Mouse (Mus musculus): ENCODE data around the gene Slc6a11.

Slc6a11 gene

GRCm38 (mm10) chr6:114250311-114250710, 119.3 kb downstream of the Slc6a11 start:
- in situ Hi-C loops (cut with MboI; ENCODE audit: low pct_unique_long_range_greater_than_20kb in 1 of 2, low sequenced_read_pairs in 2 of 2, unreplicated experiment in 1 of 2) = no loop called here

- in situ Hi-C loops (cut with MboI; ENCODE audit: low pct_unique_long_range_greater_than_20kb in 1 of 2, low sequenced_read_pairs in 2 of 2, unreplicated experiment in 1 of 2) = no loop called here
Observed at GRCm38 (mm10) chr6:114254927-114255326, 123.9 kb downstream of the Slc6a11 start.

- in situ Hi-C loops (cut with MboI; ENCODE audit: low pct_unique_long_range_greater_than_20kb in 1 of 2, low sequenced_read_pairs in 2 of 2, unreplicated experiment in 1 of 2) = no loop called here
Observed at GRCm38 (mm10) chr6:114257762-114258361, 126.8 kb downstream of the Slc6a11 start.

- in situ Hi-C loops (cut with MboI; ENCODE audit: low pct_unique_long_range_greater_than_20kb in 1 of 2, low sequenced_read_pairs in 2 of 2, unreplicated experiment in 1 of 2) = no loop called here
Observed at GRCm38 (mm10) chr6:114258661-114259193, 127.7 kb downstream of the Slc6a11 start.

GRCm38 (mm10) chr6:114261609-114262008, 130.6 kb downstream of the Slc6a11 start:
- in situ Hi-C loops (cut with MboI; ENCODE audit: low pct_unique_long_range_greater_than_20kb in 1 of 2, low sequenced_read_pairs in 2 of 2, unreplicated experiment in 1 of 2) = no loop called here

GRCm38 (mm10) chr6:114264010-114264409, 133.0 kb downstream of the Slc6a11 start:
- in situ Hi-C loops (cut with MboI; ENCODE audit: low pct_unique_long_range_greater_than_20kb in 1 of 2, low sequenced_read_pairs in 2 of 2, unreplicated experiment in 1 of 2) = no loop called here

- in situ Hi-C loops (cut with MboI; ENCODE audit: low pct_unique_long_range_greater_than_20kb in 1 of 2, low sequenced_read_pairs in 2 of 2, unreplicated experiment in 1 of 2) = no loop called here
Observed at GRCm38 (mm10) chr6:114264426-114264825, 133.4 kb downstream of the Slc6a11 start.

GRCm38 (mm10) chr6:114266273-114266672, 135.2 kb downstream of the Slc6a11 start:
- in situ Hi-C loops (cut with MboI; ENCODE audit: low pct_unique_long_range_greater_than_20kb in 1 of 2, low sequenced_read_pairs in 2 of 2, unreplicated experiment in 1 of 2) = no loop called here

GRCm38 (mm10) chr6:114267979-114268378, 136.9 kb downstream of the Slc6a11 start:
- in situ Hi-C loops (cut with MboI; ENCODE audit: low pct_unique_long_range_greater_than_20kb in 1 of 2, low sequenced_read_pairs in 2 of 2, unreplicated experiment in 1 of 2) = no loop called here

GRCm38 (mm10) chr6:114269589-114269988, 138.5 kb downstream of the Slc6a11 start:
- in situ Hi-C loops (cut with MboI; ENCODE audit: low pct_unique_long_range_greater_than_20kb in 1 of 2, low sequenced_read_pairs in 2 of 2, unreplicated experiment in 1 of 2) = no loop called here

GRCm38 (mm10) chr6:114270799-114271198, 139.8 kb downstream of the Slc6a11 start:
- in situ Hi-C loops (cut with MboI; ENCODE audit: low pct_unique_long_range_greater_than_20kb in 1 of 2, low sequenced_read_pairs in 2 of 2, unreplicated experiment in 1 of 2) = no loop called here

- in situ Hi-C loops (cut with MboI; ENCODE audit: low pct_unique_long_range_greater_than_20kb in 1 of 2, low sequenced_read_pairs in 2 of 2, unreplicated experiment in 1 of 2) = no loop called here
Observed at GRCm38 (mm10) chr6:114272279-114272678, 141.2 kb downstream of the Slc6a11 start.

GRCm38 (mm10) chr6:114273997-114274728, 143.1 kb downstream of the Slc6a11 start:
- in situ Hi-C loops (cut with MboI; ENCODE audit: low pct_unique_long_range_greater_than_20kb in 1 of 2, low sequenced_read_pairs in 2 of 2, unreplicated experiment in 1 of 2) = no loop called here

- in situ Hi-C loops (cut with MboI; ENCODE audit: low pct_unique_long_range_greater_than_20kb in 1 of 2, low sequenced_read_pairs in 2 of 2, unreplicated experiment in 1 of 2) = no loop called here
Observed at GRCm38 (mm10) chr6:114275800-114276199, 144.8 kb downstream of the Slc6a11 start.

- in situ Hi-C loops (cut with MboI; ENCODE audit: low pct_unique_long_range_greater_than_20kb in 1 of 2, low sequenced_read_pairs in 2 of 2, unreplicated experiment in 1 of 2) = no loop called here
Observed at GRCm38 (mm10) chr6:114282469-114283277, 151.6 kb downstream of the Slc6a11 start, which contains the start of gene Slc6a1. Gene Slc6a1 (plus strand): TSS chr6:114282635.

- in situ Hi-C loops (cut with MboI; ENCODE audit: low pct_unique_long_range_greater_than_20kb in 1 of 2, low sequenced_read_pairs in 2 of 2, unreplicated experiment in 1 of 2) = no loop called here
Observed at GRCm38 (mm10) chr6:114283278-114283770, 152.3 kb downstream of the Slc6a11 start.

- in situ Hi-C loops (cut with MboI; ENCODE audit: low pct_unique_long_range_greater_than_20kb in 1 of 2, low sequenced_read_pairs in 2 of 2, unreplicated experiment in 1 of 2) = no loop called here
Observed at GRCm38 (mm10) chr6:114283927-114284703, 153.1 kb downstream of the Slc6a11 start.

GRCm38 (mm10) chr6:114285424-114285823, 154.4 kb downstream of the Slc6a11 start:
- in situ Hi-C loops (cut with MboI; ENCODE audit: low pct_unique_long_range_greater_than_20kb in 1 of 2, low sequenced_read_pairs in 2 of 2, unreplicated experiment in 1 of 2) = no loop called here

Measured in mouse embryonic stem cell (cell line).